12 mouse cellular contexts compared by ENCODE assay signal in the genomic region with DNA sequence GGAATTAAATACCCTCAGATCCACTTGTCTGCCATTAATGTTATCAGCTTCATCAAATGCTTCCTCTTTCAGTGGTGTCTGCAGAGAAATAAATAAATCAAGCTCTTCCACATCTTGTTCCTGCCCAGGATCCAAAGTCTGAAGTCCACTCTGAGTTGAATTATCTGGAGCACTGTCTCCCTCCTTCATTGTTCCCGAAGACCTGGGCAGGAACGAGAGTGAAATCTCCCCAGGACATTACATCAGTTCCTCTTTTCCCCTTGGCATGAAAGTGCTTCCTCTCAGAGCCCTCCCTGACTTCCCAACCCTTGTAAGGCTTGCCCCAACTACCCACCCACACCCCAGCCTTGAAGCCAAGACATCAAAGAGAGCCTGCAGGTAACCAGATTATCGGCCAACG.
DNase-seq lines count a peak whose midpoint lies in the region; ATAC-seq and TF ChIP-seq lines count a peak whose summit lies in the region.
"Had no signal": no experiment of that assay in that cellular context is flagged by ENCODE, and none has a peak within 500 bp of the region (broad histone marks: within the 10 kb centered on the region; RNA-seq: fewer than 3 reads in every experiment).

No protein-coding gene starts in this region.

- no peak overlapping the region for H3K4me3 ChIP-seq in layer of hippocampus, adult 2 months
- no peak overlapping the region for H3K4me3 ChIP-seq in heart, embryonic 10.5 days
- H3K4me3 ChIP-seq in kidney, postnatal 0 days (replicated peaks; ENCODE audit: low read depth, low read length) = no peak overlapping the region
- H3K4me3 ChIP-seq in small intestine, adult 2 months (ENCODE audit: low read depth, low read length) = peak overlapping the region; percentile 34
- H3K4me3 ChIP-seq: embryonic facial prominence, embryonic 15.5 days; midbrain, embryonic 13.5 days had no signal

- peaks cover 37% of the 10 kb centered on the region for H3K4me1 ChIP-seq in heart, embryonic 10.5 days
- H3K4me1 ChIP-seq in kidney, postnatal 0 days (replicated peaks; ENCODE audit: insufficient read depth, low read length) = no peaks in the 10 kb centered on the region; the same call in 1 of the 2 replicates
- H3K4me1 ChIP-seq in small intestine, adult 2 months (ENCODE audit: control insufficient read depth, insufficient read depth, insufficient read length, low read length) = peaks cover 9% of the 10 kb centered on the region; the same call in 1 of the 2 replicates
- H3K4me1 ChIP-seq: embryonic facial prominence, embryonic 15.5 days; midbrain, embryonic 13.5 days had no signal

- TF ChIP-seq CTCF in layer of hippocampus, adult 2 months (conservative IDR thresholded peaks at IDR 0.05) = no peak
- TF ChIP-seq CTCF in kidney, postnatal 0 days (IDR thresholded peaks at IDR 0.05; ENCODE audit: low read depth) = no peak
- no peak for TF ChIP-seq CTCF in small intestine, adult 2 months (IDR thresholded peaks at IDR 0.05; ENCODE audit: extremely low read depth, insufficient read length, insufficient replicate concordance, low read depth, low read length)

- TF ChIP-seq POLR2A in small intestine, adult 2 months (IDR thresholded peaks at IDR 0.05; ENCODE audit: low read depth, low read length) = no peak

- no peak for DNase-seq in layer of hippocampus, adult 2 months (ENCODE audit: low spot score in 2 of 2)
- no peak for DNase-seq in layer of hippocampus, adult 9-11 months
- DNase-seq in heart, embryonic 10.5 days (ENCODE audit: low spot score) = no peak
- DNase-seq in kidney, postnatal 0 days (ENCODE audit: low spot score) = peak; percentile 57
- DNase-seq in thymus, postnatal 0 days (ENCODE audit: low spot score) = no peak
- no peak for DNase-seq in retina, postnatal 1 day
- DNase-seq in urinary bladder, postnatal 10 days (ENCODE audit: low spot score) = no peak
- DNase-seq: right cerebral cortex, adult 18-20 months had no signal

- no peaks in the 10 kb centered on the region for H3K27me3 ChIP-seq in heart, embryonic 10.5 days (ENCODE audit: insufficient read depth, poor library complexity, severe bottlenecking)
- H3K27me3 ChIP-seq in kidney, postnatal 0 days (ENCODE audit: insufficient read depth, low read length) = no peaks in the 10 kb centered on the region
- no peaks in the 10 kb centered on the region for H3K27me3 ChIP-seq in small intestine, adult 2 months (ENCODE audit: control insufficient read depth, insufficient read depth, low read length)
- H3K27me3 ChIP-seq: CH12.LX; embryonic facial prominence, embryonic 15.5 days; midbrain, embryonic 13.5 days had no signal

- 70% methylated on average over 4 of the region's 4 CpGs for WGBS in heart, embryonic 10.5 days
- 59% methylated on average over 4 of the region's 4 CpGs for WGBS in kidney, postnatal 0 days
- 25% methylated on average over 4 of the region's 4 CpGs for WGBS in small intestine, adult 2 months

- H3K9ac ChIP-seq in kidney, postnatal 0 days (ENCODE audit: low read depth, low read length) = no peak overlapping the region
- H3K9ac ChIP-seq: embryonic facial prominence, embryonic 15.5 days; midbrain, embryonic 13.5 days had no signal

- H3K9me3 ChIP-seq in heart, embryonic 10.5 days = peaks cover 4% of the 10 kb centered on the region; the same call in 1 of the 2 replicates
- H3K9me3 ChIP-seq in kidney, postnatal 0 days (replicated peaks; ENCODE audit: low read length) = no peaks in the 10 kb centered on the region
- H3K9me3 ChIP-seq: embryonic facial prominence, embryonic 15.5 days; midbrain, embryonic 13.5 days had no signal

- 0 out of 2 replicates have a peak, but pooled peaks have one; percentile 16 for ATAC-seq in kidney, postnatal 0 days (replicated peaks; ENCODE audit: low FRiP score, low read depth)
- ATAC-seq: midbrain, embryonic 13.5 days had no signal

- H3K27ac ChIP-seq in layer of hippocampus, adult 2 months = 0 out of 2 replicates have a peak overlapping the region, but pooled peaks have one; percentile 14
- peak overlapping the region; percentile 59; the same call in 1 of the 2 replicates for H3K27ac ChIP-seq in heart, embryonic 10.5 days
- peak overlapping the region; percentile 47 for H3K27ac ChIP-seq in kidney, postnatal 0 days
- peak overlapping the region; percentile 44 for H3K27ac ChIP-seq in small intestine, adult 2 months (ENCODE audit: insufficient read depth, low read depth, low read length)
- H3K27ac ChIP-seq: embryonic facial prominence, embryonic 15.5 days; midbrain, embryonic 13.5 days had no signal

- H3K4me2 ChIP-seq in kidney, postnatal 0 days (ENCODE audit: low read length) = no peak overlapping the region
- H3K4me2 ChIP-seq: embryonic facial prominence, embryonic 15.5 days; midbrain, embryonic 13.5 days had no signal

- H3K36me3 ChIP-seq in heart, embryonic 10.5 days = peaks cover 35% of the 10 kb centered on the region
- H3K36me3 ChIP-seq in kidney, postnatal 0 days (ENCODE audit: insufficient read depth, low read length) = 0 out of 2 replicates have a peak, but pooled peaks cover 8% of the 10 kb centered on the region
- peaks cover 6% of the 10 kb centered on the region for H3K36me3 ChIP-seq in small intestine, adult 2 months (ENCODE audit: control insufficient read depth, insufficient read depth, low read length)
